Mouse (Mus musculus) midbrain, embryonic 16.5 days (tissue): ENCODE measurements around the gene Nppa. TPM values are rescaled to one million over a fixed set of nuclear protein-coding genes. Genes with fewer than 3 reads are reported as not detected.

Source experiments
- ATAC-seq: fragments of 200-750 bp; cut with Nextera tagmentation; 2 replicates; pipeline ENCODE4 v1.8.0; 2017; ENCODE audit warnings: moderate TSS enrichment
- H3K27ac ChIP-seq: fragments of 300-500 bp; sonication (generic); 2 replicates; pipeline ENCODE4 v1.5.1; 2014; ENCODE audit warnings: mild to moderate bottlenecking, low read length, mixed read lengths
- H3K27me3 ChIP-seq: fragments of 300-500 bp; sonication (generic); 2 replicates; pipeline ENCODE4 v1.6.1; 2014; ENCODE audit warnings: low read depth, low read length, mixed read lengths; ENCODE audit not compliant: control insufficient read depth, insufficient read depth
- H3K36me3 ChIP-seq: fragments of 300-500 bp; sonication (generic); 2 replicates; pipeline ENCODE4 v1.6.1; 2014; ENCODE audit warnings: mild to moderate bottlenecking, low read length, moderate library complexity, mixed read lengths; ENCODE audit not compliant: control insufficient read depth, insufficient read depth
- H3K4me1 ChIP-seq: fragments of 300-500 bp; sonication (generic); 2 replicates; pipeline ENCODE4 v1.6.1; 2014; ENCODE audit warnings: mild to moderate bottlenecking, low read length, mixed read lengths; ENCODE audit not compliant: control insufficient read depth, insufficient read depth
- H3K4me2 ChIP-seq: fragments of 300-500 bp; sonication (generic); 2 replicates; pipeline ENCODE4 v1.6.1; 2014; ENCODE audit warnings: mild to moderate bottlenecking, low read length, mixed read lengths
- H3K4me3 ChIP-seq: fragments of 300-500 bp; sonication (generic); 2 replicates; pipeline ENCODE4 v1.5.1; 2014; ENCODE audit warnings: low read depth, mild to moderate bottlenecking, low read length, moderate library complexity, mixed read lengths
- H3K9ac ChIP-seq: fragments of 300-500 bp; sonication (generic); 2 replicates; pipeline ENCODE4 v1.6.1; 2014; ENCODE audit warnings: low read depth, low read length, mixed read lengths
- H3K9me3 ChIP-seq: fragments of 300-500 bp; sonication (generic); replicated peaks from 2 replicates; pipeline ENCODE4 v1.6.1; 2014; ENCODE audit warnings: mild to moderate bottlenecking, low read length, mixed read lengths; ENCODE audit not compliant: control insufficient read depth, poor library complexity, severe bottlenecking
- WGBS: fragments of 180-500 bp; shearing (Covaris S2); extraction: QIAGEN DNeasy Blood & Tissue Kit; methylation state at CpG from one replicate; pipeline ENCODE4 v1.1.7; 2014; 5-methylcytosine and 5-hydroxymethylcytosine counted together
- polyA plus RNA-seq: library from polyadenylated mRNA; unstranded; fragments of >200 nt; fragmentation: Nextera tagmentation; extraction: Ambion mirVana; gene quantifications from 2 replicates; pipeline ENCODE4 v1.2.1, GENCODE M21; 2015

Gene Nppa
- polyA plus RNA-seq, 1 experiment from 2014 or later = 3.3 TPM

GRCm38 (mm10) chr4:147976237-147976636 is 24.3 kb upstream of the Nppa start:
- H3K27me3 ChIP-seq = no peaks in the 10 kb centered on the region
- no peaks in the 10 kb centered on the region for H3K9me3 ChIP-seq
- H3K27ac ChIP-seq = no peak overlapping the region
- no peak for ATAC-seq
- H3K4me2 ChIP-seq = no peak overlapping the region
- no peak overlapping the region for H3K9ac ChIP-seq
- no peaks in the 10 kb centered on the region for H3K4me1 ChIP-seq
- H3K36me3 ChIP-seq = no peaks in the 10 kb centered on the region
- H3K4me3 ChIP-seq = no peak overlapping the region
- WGBS = 80% methylated on average over 3 of the region's 3 CpGs

GRCm38 (mm10) chr4:147977726-147978125 is 22.8 kb upstream of the Nppa start:
- no peak overlapping the region for H3K9ac ChIP-seq
- ATAC-seq = no peak
- H3K9me3 ChIP-seq = no peaks in the 10 kb centered on the region
- no peak overlapping the region for H3K4me3 ChIP-seq
- no peak overlapping the region for H3K27ac ChIP-seq
- H3K27me3 ChIP-seq = no peaks in the 10 kb centered on the region
- 81% methylated on average over 4 of the region's 4 CpGs for WGBS
- no peaks in the 10 kb centered on the region for H3K36me3 ChIP-seq
- no peaks in the 10 kb centered on the region for H3K4me1 ChIP-seq
- no peak overlapping the region for H3K4me2 ChIP-seq

- H3K9me3 ChIP-seq = no peaks in the 10 kb centered on the region
- ATAC-seq = no peak
- no peaks in the 10 kb centered on the region for H3K27me3 ChIP-seq
- H3K36me3 ChIP-seq = no peaks in the 10 kb centered on the region
- H3K9ac ChIP-seq = no peak overlapping the region
- no peak overlapping the region for H3K4me3 ChIP-seq
- H3K4me1 ChIP-seq = no peaks in the 10 kb centered on the region
- WGBS = 92% methylated on average over 6 of the region's 6 CpGs
- no peak overlapping the region for H3K4me2 ChIP-seq
- H3K27ac ChIP-seq = no peak overlapping the region
Measured at GRCm38 (mm10) chr4:147978391-147978790, 22.1 kb upstream of the Nppa start.

GRCm38 (mm10) chr4:147979441-147979860 is 21.1 kb upstream of the Nppa start:
- 78% methylated on average over 7 of the region's 7 CpGs for WGBS
- Histone ChIP-seq H3K9ac (no peak overlapping the region), H3K9me3 (no peaks in the 10 kb centered on the region), H3K36me3 (no peaks in the 10 kb centered on the region), H3K4me3 (no peak overlapping the region), H3K27ac (no peak overlapping the region), H3K4me1 (no peaks in the 10 kb centered on the region), H3K4me2 (no peak overlapping the region), H3K27me3 (no peaks in the 10 kb centered on the region)
- no peak for ATAC-seq

GRCm38 (mm10) chr4:147985205-147986132 is 15.1 kb upstream of the Nppa start, which contains the start of gene Nppb:
TSS of gene Nppb (plus strand) at chr4:147985788.
- WGBS = 36% methylated on average over 20 of the region's 20 CpGs
- Histone ChIP-seq H3K9me3 (no peaks in the 10 kb centered on the region), H3K27ac (no peak within 1 kb of the TSS), H3K4me2 (no peak within 1 kb of the TSS), H3K4me3 (no peak within 1 kb of the TSS), H3K27me3 (no peaks in the 10 kb centered on the region), H3K9ac (no peak within 1 kb of the TSS), H3K4me1 (no peaks in the 10 kb centered on the region), H3K36me3 (no peaks in the 10 kb centered on the region)
- ATAC-seq = no peak

- Histone ChIP-seq H3K9ac (no peak overlapping the region), H3K36me3 (no peaks in the 10 kb centered on the region), H3K9me3 (no peaks in the 10 kb centered on the region), H3K27me3 (no peaks in the 10 kb centered on the region), H3K4me3 (no peak overlapping the region), H3K4me1 (no peaks in the 10 kb centered on the region), H3K27ac (no peak overlapping the region), H3K4me2 (no peak overlapping the region)
- ATAC-seq = no peak
- WGBS = 68% methylated on average over 7 of the region's 7 CpGs
Measured at GRCm38 (mm10) chr4:147993571-147994095, 6.9 kb upstream of the Nppa start.

GRCm38 (mm10) chr4:147995311-147995710 is 5.2 kb upstream of the Nppa start:
- no peak overlapping the region for H3K9ac ChIP-seq
- no peak overlapping the region for H3K4me2 ChIP-seq
- no peak overlapping the region for H3K27ac ChIP-seq
- 71% methylated on average over 3 of the region's 3 CpGs for WGBS
- no peak overlapping the region for H3K4me3 ChIP-seq
- no peak for ATAC-seq
- no peaks in the 10 kb centered on the region for H3K27me3 ChIP-seq
- no peaks in the 10 kb centered on the region for H3K9me3 ChIP-seq
- no peaks in the 10 kb centered on the region for H3K36me3 ChIP-seq
- peaks cover 9% of the 10 kb centered on the region for H3K4me1 ChIP-seq

GRCm38 (mm10) chr4:148001013-148001789 is 679 bp downstream of the Nppa start:
- no peak overlapping the region for H3K4me3 ChIP-seq
- H3K9ac ChIP-seq = 0 out of 2 replicates have a peak overlapping the region, but pooled peaks have one; percentile 12
- H3K4me2 ChIP-seq = no peak overlapping the region
- no peaks in the 10 kb centered on the region for H3K9me3 ChIP-seq
- peaks cover 11% of the 10 kb centered on the region; the same call in 1 of the 2 replicates for H3K36me3 ChIP-seq
- H3K4me1 ChIP-seq = peaks cover 23% of the 10 kb centered on the region
- peak overlapping the region; percentile 60 for H3K27ac ChIP-seq
- ATAC-seq = peak; percentile 15
- no peaks in the 10 kb centered on the region for H3K27me3 ChIP-seq
- WGBS = 56% methylated on average over 17 of the region's 17 CpGs
